Mouse (Mus musculus) forebrain, embryonic 13.5 days (tissue): ENCODE data around the gene Vkorc1l1. TPM values are rescaled to one million over a fixed set of nuclear protein-coding genes. Genes with fewer than 3 reads are reported as not detected.
A peak's percentile ranks its signal among the peaks of the same experiment; 100 is the strongest.

ENCODE experiments used
- ATAC-seq: fragments of 200-750 bp; cut with Nextera tagmentation; 2 replicates; pipeline ENCODE4 v1.8.0; 2017
- H3K27ac ChIP-seq: fragments of 300-500 bp; sonication (generic); 2 replicates; pipeline ENCODE4 v1.5.1; 2015; ENCODE audit warnings: inconsistent platforms, mild to moderate bottlenecking, moderate library complexity
- H3K27me3 ChIP-seq: fragments of 300-500 bp; sonication (generic); 2 replicates; pipeline ENCODE4 v1.6.1; 2015; ENCODE audit warnings: mild to moderate bottlenecking, inconsistent platforms
- H3K36me3 ChIP-seq: fragments of 300-500 bp; sonication (generic); 2 replicates; pipeline ENCODE4 v1.6.1; 2015; ENCODE audit warnings: mild to moderate bottlenecking, inconsistent platforms; ENCODE audit not compliant: poor library complexity, severe bottlenecking
- H3K4me1 ChIP-seq: fragments of 300-500 bp; sonication (generic); 2 replicates; pipeline ENCODE4 v1.6.1; 2015; ENCODE audit warnings: inconsistent platforms
- H3K4me2 ChIP-seq: fragments of 300-500 bp; sonication (generic); 2 replicates; pipeline ENCODE4 v1.6.1; 2015; ENCODE audit warnings: inconsistent platforms, mild to moderate bottlenecking, moderate library complexity
- H3K4me3 ChIP-seq: fragments of 300-500 bp; sonication (generic); 2 replicates; pipeline ENCODE4 v1.5.1; 2015; ENCODE audit warnings: mild to moderate bottlenecking, inconsistent platforms
- H3K9ac ChIP-seq: fragments of 300-500 bp; sonication (generic); 2 replicates; pipeline ENCODE4 v1.6.1; 2015; ENCODE audit warnings: mild to moderate bottlenecking, inconsistent platforms
- H3K9me3 ChIP-seq: fragments of 300-500 bp; sonication (generic); replicated peaks from 2 replicates; pipeline ENCODE4 v1.6.1; 2016; ENCODE audit warnings: inconsistent platforms
- WGBS: fragments of 180-500 bp; shearing (Covaris S2); methylation state at CpG from one replicate; pipeline ENCODE4 v1.1.7; 2015; 5-methylcytosine and 5-hydroxymethylcytosine counted together
- polyA plus RNA-seq: library from polyadenylated mRNA; unstranded; fragments of >200 nt; fragmentation: Nextera tagmentation; extraction: Ambion mirVana; gene quantifications from 2 replicates; pipeline ENCODE4 v1.2.1, GENCODE M21; 2015

The Vkorc1l1 gene
- polyA plus RNA-seq, 1 experiment from 2014 or later = 26.4 TPM

DNA sequence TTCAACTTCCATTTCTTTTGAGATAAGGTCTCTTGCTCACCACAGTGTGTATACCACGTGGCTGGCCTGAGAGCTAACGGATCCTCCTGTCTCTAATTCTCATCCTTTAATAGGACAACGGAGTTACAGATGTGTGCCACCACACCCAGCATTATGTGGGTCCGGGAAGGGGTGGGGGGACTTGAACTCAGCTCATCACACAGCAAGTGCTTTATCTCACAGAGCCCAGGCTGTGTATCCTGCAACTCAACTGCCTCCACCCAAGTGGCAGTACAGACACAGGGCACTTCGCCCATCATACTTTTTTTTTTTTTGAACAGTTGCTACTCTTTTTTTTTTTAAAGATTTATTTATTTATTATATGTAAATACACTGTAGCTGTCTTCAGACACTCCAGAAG is 50.1 kb downstream of the Vkorc1l1 start:
- no peak for ATAC-seq
- Histone ChIP-seq H3K9me3 (no peaks in the 10 kb centered on the region), H3K36me3 (peaks cover 15% of the 10 kb centered on the region; the same call in 1 of the 2 replicates), H3K4me3 (no peak overlapping the region), H3K9ac (no peak overlapping the region), H3K27me3 (no peaks in the 10 kb centered on the region), H3K4me2 (no peak overlapping the region), H3K27ac (no peak overlapping the region), H3K4me1 (no peaks in the 10 kb centered on the region)
- 93% methylated on average over 5 of the region's 5 CpGs for WGBS

DNA sequence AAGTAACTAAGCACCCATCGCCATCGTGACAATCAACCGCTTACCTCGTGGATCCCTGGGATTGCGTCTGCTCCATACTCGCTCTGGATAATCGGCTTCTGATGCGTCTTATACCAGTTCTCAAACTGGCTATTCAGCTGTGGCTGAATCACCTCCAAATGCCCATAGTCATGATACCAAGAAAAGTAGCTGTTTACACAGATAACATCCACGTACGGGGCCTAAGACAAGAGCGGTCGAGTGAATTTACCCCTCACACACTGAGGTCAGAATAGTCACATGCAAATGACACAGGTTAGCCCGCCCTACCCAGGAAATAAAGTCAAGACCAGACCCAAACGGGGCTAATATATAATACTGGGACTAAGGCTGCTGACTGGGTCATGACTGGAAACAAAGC is 51.6 kb downstream of the Vkorc1l1 start:
- H3K27ac ChIP-seq = no peak overlapping the region
- 91% methylated on average over 14 of the region's 14 CpGs for WGBS
- H3K9me3 ChIP-seq = no peaks in the 10 kb centered on the region
- H3K4me2 ChIP-seq = no peak overlapping the region
- H3K36me3 ChIP-seq = peaks cover 11% of the 10 kb centered on the region; the same call in 1 of the 2 replicates
- no peak overlapping the region for H3K9ac ChIP-seq
- no peak overlapping the region for H3K4me3 ChIP-seq
- H3K4me1 ChIP-seq = no peaks in the 10 kb centered on the region
- no peak for ATAC-seq
- no peaks in the 10 kb centered on the region for H3K27me3 ChIP-seq

DNA sequence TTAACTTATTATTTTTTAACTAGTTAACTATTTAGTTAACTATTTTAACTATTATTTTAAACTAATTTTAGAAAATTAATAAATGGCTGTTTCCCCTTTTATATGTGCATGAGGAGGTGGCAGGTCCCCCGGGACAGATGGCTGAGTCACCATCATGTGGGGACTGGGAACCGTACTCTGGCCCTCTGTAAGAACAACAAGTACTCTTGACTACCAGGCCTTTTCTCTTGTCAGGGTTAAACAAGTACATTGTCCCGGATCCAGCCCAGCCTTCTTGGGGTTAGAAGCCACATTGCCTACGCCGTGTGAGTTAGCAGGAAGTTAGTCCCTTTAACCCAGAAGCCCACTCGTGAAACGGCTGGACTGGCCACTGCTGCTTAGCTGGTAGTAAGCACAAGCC is 53.2 kb downstream of the Vkorc1l1 start:
- ATAC-seq = no peak
- no peaks in the 10 kb centered on the region for H3K9me3 ChIP-seq
- H3K27me3 ChIP-seq = no peaks in the 10 kb centered on the region
- WGBS = 94% methylated on average over 7 of the region's 7 CpGs
- no peak overlapping the region for H3K27ac ChIP-seq
- no peaks in the 10 kb centered on the region for H3K4me1 ChIP-seq
- H3K36me3 ChIP-seq = peaks cover 6% of the 10 kb centered on the region; the same call in 1 of the 2 replicates
- H3K9ac ChIP-seq = no peak overlapping the region
- H3K4me3 ChIP-seq = no peak overlapping the region
- H3K4me2 ChIP-seq = no peak overlapping the region

DNA sequence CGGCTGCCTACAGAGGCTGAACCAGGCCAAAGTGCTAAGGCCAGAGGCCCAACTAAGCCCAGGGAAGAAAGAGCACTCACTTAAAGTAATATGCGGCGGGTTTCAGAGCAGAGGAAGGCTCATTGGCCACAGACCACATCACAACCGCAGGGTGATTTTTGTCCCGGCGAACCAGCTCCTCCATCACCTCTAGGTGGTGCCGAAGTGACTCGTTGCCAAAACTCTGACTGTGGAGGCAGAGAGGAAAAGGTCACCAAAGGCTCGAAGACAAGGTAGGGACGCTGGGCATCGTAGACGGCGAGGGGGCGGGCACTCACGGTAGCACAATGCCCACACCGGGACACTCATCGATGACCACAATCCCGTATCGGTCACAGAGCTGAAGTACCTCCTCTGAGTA is 55.9 kb downstream of the Vkorc1l1 start:
- Histone ChIP-seq H3K36me3 (no peaks in the 10 kb centered on the region), H3K9ac (no peak overlapping the region), H3K4me1 (peaks cover 10% of the 10 kb centered on the region), H3K27ac (no peak overlapping the region), H3K4me3 (no peak overlapping the region), H3K4me2 (no peak overlapping the region), H3K27me3 (no peaks in the 10 kb centered on the region), H3K9me3 (no peaks in the 10 kb centered on the region)
- whole genome bisulfite sequencing = 73% methylated on average over 19 of the region's 19 CpGs
- no peak for ATAC-seq

DNA sequence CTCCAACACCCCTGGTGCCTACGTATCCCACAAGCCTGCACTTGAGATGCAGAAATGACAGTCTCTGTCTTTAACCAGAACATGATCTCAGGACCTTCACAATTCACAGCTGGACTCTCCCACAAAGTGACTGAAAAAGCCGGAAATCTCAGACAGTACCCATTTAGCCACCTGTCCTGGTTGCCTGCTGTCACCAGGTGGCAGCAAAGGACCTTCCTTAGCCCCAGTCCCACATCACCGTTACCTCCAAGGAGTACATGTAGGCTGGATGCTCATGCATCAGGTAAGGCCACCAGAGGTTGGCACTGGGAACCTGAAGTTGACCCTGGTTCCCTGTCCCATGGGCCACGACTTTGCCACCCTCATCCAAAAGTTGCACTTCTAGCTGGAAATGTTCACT is 57.3 kb downstream of the Vkorc1l1 start:
- WGBS = 29% methylated on average over 4 of the region's 4 CpGs
- Histone ChIP-seq H3K9me3 (no peaks in the 10 kb centered on the region), H3K4me2 (no peak overlapping the region), H3K27me3 (no peaks in the 10 kb centered on the region), H3K27ac (no peak overlapping the region), H3K4me1 (peaks cover 14% of the 10 kb centered on the region), H3K36me3 (no peaks in the 10 kb centered on the region), H3K4me3 (no peak overlapping the region), H3K9ac (no peak overlapping the region)
- no peak for ATAC-seq

DNA sequence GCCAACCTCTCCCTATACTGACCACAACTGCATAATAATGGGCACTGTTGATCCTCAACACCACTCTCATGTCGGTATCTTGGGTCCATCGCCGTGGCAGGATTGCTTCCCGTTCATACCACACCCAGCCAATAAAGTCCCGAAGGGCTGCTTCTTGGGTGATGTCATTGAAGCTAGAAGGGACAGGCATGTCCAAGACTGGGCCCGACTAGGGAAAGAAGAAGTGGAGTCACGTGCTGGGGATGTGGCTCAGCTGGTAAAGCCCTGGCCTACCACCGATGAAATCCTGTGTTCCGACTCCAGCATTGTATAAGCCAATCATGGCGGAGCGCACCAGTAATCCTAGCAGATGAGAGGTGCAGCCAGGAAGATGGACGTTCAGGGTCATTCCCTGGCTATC is 59.0 kb downstream of the Vkorc1l1 start:
- peaks cover 14% of the 10 kb centered on the region for H3K4me1 ChIP-seq
- no peak overlapping the region for H3K4me2 ChIP-seq
- H3K9ac ChIP-seq = no peak overlapping the region
- no peak overlapping the region for H3K4me3 ChIP-seq
- no peak overlapping the region for H3K27ac ChIP-seq
- H3K27me3 ChIP-seq = no peaks in the 10 kb centered on the region
- no peak for ATAC-seq
- 91% methylated on average over 12 of the region's 12 CpGs for WGBS
- H3K9me3 ChIP-seq = peaks cover 13% of the 10 kb centered on the region
- H3K36me3 ChIP-seq = no peaks in the 10 kb centered on the region

DNA sequence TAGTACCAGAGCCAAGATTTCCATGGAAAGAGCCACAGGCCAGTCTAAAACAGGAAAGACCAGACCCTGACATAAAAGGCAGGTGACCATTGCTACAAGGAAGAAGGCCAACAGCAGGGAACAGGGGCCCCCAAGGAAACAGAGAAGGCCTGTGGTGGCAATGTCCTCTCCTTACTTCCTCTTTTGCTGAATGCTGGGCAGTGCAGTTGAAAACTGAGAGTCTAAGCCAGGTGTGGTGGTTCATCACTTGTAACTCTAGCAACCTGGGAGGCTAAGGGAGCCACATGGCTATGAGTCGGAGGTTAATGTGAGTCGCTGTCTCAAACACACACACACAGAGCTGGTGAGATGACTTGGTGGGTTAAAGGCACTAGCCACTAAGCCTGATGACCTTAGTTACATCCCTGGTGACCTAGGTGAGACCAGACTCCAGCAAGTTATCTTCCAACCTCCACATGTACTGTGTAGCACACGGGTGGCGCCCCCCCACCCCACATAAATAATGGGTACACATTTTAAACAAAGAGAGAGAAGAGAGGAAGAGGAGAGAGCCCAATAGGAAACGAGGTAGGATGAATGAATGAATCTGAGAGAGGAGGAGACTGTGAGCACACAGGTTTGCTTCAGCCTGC is 59.7 kb downstream of the Vkorc1l1 start:
- Histone ChIP-seq H3K4me2 (peak overlapping the region; percentile 80), H3K36me3 (no peaks in the 10 kb centered on the region), H3K9ac (no peak overlapping the region), H3K9me3 (peaks cover 16% of the 10 kb centered on the region), H3K27ac (no peak overlapping the region), H3K27me3 (no peaks in the 10 kb centered on the region), H3K4me1 (peaks cover 14% of the 10 kb centered on the region), H3K4me3 (no peak overlapping the region)
- 55% methylated on average over 5 of the region's 5 CpGs for WGBS
- no peak for ATAC-seq

DNA sequence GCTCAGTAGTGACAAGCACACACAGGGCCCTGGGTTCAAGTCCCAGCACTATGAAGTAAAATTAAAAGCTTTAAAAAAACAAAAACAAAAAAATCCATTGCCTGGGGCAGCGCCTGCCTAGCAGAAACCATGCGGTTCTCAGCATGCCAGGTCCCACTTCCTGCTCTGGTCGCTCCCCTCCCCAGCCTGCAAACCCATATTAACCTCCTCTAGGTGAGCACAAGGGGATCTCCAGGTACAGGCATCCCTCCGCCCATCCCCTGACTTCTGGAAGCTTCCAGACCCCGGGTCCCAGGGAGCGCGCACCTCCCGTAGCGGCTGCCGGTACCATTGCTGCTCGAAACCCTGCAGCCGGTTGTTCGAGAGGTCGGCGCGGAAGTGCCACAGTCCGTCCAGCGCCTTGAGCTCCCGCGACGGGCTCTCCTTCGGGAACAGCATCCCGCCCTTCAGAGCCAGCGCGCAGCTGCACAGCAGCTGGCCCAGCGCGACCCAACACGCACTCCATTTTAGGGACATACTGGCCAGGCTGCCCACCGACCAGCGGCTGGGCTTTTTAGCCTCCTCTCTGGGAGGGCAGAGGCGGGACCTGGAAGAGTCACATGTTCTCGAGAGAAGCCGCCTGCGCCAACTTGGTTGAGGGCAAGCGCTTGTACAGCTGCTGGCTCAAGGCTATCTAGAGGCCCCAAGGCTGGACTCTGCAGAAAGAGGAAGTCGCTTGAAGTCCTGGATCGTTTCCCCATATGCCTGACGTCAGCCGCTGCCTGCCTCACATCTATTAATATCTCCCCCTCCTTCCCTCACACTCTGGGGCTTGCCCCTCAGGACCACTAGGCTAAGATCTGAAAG is 60.8 kb downstream of the Vkorc1l1 start, which contains the start of gene Gusb:
Gene Gusb, minus strand, starts transcription at position 749 of the 846 bp plus-strand sequence.
- H3K9ac ChIP-seq = peak within 1 kb of the TSS; percentile 72
- WGBS = 3% methylated on average over 39 of the region's 39 CpGs
- H3K36me3 ChIP-seq = no peaks in the 10 kb centered on the region
- H3K27ac ChIP-seq = no peak within 1 kb of the TSS
- no peaks in the 10 kb centered on the region for H3K27me3 ChIP-seq
- H3K9me3 ChIP-seq = peaks cover 16% of the 10 kb centered on the region
- peak; percentile 84 for ATAC-seq
- H3K4me3 ChIP-seq = peak within 1 kb of the TSS; percentile 53
- H3K4me2 ChIP-seq = peak within 1 kb of the TSS; percentile 80
- peaks cover 14% of the 10 kb centered on the region for H3K4me1 ChIP-seq

DNA sequence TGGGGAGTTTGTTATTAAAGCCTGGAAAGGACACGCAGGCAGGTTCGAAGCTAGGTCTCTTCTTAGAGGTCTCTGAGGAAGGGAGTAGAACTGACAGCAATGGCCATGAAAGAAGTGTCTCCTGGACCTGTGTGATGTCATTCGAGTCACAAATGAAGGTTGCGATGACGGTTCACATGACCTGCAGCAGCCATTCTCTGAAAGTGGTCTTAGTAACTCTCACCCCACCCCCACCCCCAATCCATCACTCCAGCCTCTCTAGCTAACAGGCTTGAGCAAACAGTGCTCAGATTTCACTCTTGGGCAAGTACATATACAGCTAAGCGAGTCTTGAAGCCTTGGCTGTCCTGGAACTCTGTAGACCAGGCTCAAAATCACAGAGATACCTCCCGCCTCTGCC is 61.5 kb downstream of the Vkorc1l1 start:
- WGBS = 79% methylated on average over 7 of the region's 7 CpGs
- Histone ChIP-seq H3K36me3 (no peaks in the 10 kb centered on the region), H3K4me3 (0 out of 2 replicates have a peak overlapping the region, but pooled peaks have one; percentile 53), H3K4me1 (peaks cover 14% of the 10 kb centered on the region), H3K27me3 (no peaks in the 10 kb centered on the region), H3K9ac (no peak overlapping the region), H3K27ac (no peak overlapping the region), H3K4me2 (peak overlapping the region; percentile 80; the same call in 1 of the 2 replicates), H3K9me3 (peaks cover 16% of the 10 kb centered on the region)
- ATAC-seq = no peak

DNA sequence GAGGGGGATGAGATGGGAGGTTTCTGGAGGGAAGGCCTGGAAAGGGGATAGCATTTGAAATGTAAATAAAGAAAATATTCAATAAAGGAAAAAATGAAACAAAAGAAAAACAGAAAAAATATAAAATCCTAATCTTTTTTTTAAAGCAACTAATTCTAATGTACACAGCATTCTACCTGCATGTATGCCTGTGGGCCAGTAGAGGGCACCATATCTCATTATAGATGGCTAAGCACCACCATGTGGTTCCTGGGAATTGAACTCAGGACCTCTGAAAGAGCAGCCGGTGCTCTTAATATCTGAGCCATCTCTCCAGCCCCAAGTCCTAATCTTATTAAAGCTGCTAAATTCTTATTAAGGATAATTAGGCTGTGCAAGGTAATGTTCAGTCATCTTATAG is 65.6 kb downstream of the Vkorc1l1 start:
- Histone ChIP-seq H3K9ac (no peak overlapping the region), H3K4me2 (no peak overlapping the region), H3K27ac (no peak overlapping the region), H3K4me3 (no peak overlapping the region), H3K9me3 (peaks cover 22% of the 10 kb centered on the region), H3K27me3 (no peaks in the 10 kb centered on the region), H3K4me1 (peaks cover 7% of the 10 kb centered on the region; the same call in 1 of the 2 replicates), H3K36me3 (peaks cover 17% of the 10 kb centered on the region)
- WGBS = 97% methylated on average over 1 of the region's 1 CpGs
- no peak for ATAC-seq

DNA sequence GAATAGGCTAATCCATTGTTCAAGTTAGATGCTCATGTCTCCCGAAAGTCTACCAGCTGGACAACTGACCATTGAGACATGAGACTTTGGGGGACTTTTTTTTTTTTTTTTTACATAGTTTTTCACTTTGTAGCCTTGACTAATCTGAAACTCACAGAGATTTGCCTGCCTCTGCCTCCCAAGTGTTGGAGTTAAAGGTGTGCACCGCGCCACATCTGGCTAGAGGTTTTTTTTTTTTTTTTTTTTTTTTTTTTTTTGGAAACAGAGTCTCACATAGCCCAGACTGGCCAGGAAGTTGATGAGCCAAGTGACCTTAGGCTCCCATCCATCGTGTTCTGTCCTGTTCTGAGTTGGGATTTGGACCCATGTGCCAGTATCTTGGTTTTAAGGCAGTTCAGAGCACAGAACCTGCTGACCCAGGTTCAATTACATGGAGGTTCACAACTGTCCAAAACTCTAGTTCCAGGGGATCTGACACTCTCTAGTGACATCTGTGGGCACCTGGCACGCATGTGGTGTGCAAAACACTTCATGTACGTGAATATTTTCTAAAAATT is 66.3 kb downstream of the Vkorc1l1 start:
- H3K4me2 ChIP-seq = no peak overlapping the region
- no peaks in the 10 kb centered on the region for H3K4me1 ChIP-seq
- peaks cover 22% of the 10 kb centered on the region for H3K9me3 ChIP-seq
- H3K36me3 ChIP-seq = peaks cover 24% of the 10 kb centered on the region
- WGBS = 81% methylated on average over 6 of the region's 6 CpGs
- no peak overlapping the region for H3K9ac ChIP-seq
- H3K27me3 ChIP-seq = no peaks in the 10 kb centered on the region
- no peak overlapping the region for H3K27ac ChIP-seq
- H3K4me3 ChIP-seq = no peak overlapping the region
- ATAC-seq = no peak

DNA sequence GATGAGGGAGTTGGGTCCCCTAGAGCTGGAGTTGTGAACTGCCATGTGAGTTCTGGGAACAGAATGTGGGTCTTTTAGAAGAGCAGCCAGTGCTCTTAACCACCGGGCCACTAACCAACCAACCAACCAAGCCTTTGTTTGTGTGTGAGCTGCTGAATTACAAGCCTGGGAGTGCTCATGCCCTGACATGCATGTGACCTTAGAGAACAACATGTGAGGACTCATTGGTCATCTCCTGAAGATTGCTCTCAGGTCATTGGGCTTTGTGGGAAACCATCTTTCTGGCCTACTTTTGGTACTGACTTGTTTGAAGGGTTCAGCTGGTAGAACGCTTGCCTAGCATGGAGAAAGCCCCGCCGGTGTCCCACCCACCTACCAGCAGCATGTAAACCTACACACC is 68.0 kb downstream of the Vkorc1l1 start:
- Histone ChIP-seq H3K27me3 (no peaks in the 10 kb centered on the region), H3K9me3 (peaks cover 16% of the 10 kb centered on the region), H3K36me3 (peaks cover 30% of the 10 kb centered on the region), H3K4me3 (no peak overlapping the region), H3K4me2 (no peak overlapping the region), H3K4me1 (no peaks in the 10 kb centered on the region), H3K9ac (no peak overlapping the region), H3K27ac (no peak overlapping the region)
- no peak for ATAC-seq
- 99% methylated on average over 4 of the region's 4 CpGs for WGBS
